Mouse (Mus musculus) limb, embryonic 14.5 days (tissue): ENCODE measurements around the gene Fbxl2. TPM values are rescaled to one million over a fixed set of nuclear protein-coding genes. Genes with fewer than 3 reads are reported as not detected.
"Not testable (repeated sequence)": the region's sequence is repeated elsewhere in the genome, so short reads cannot be mapped to it uniquely, and the experiment has no call there.

Experiments
- ATAC-seq: fragments of 200-750 bp; cut with Nextera tagmentation; 2 replicates; pipeline ENCODE4 v1.8.0; 2017; ENCODE audit warnings: low read depth, moderate number of reproducible peaks, moderate TSS enrichment; ENCODE audit not compliant: low FRiP score
- DNase-seq: peaks from one replicate; pipeline ENCODE4 v3.0.0-alpha.2; 2015; ENCODE audit warnings: low spot score
- H3K27ac ChIP-seq: fragments of 300-500 bp; sonication (generic); replicated peaks from 2 replicates; pipeline ENCODE4 v1.5.1; 2014; ENCODE audit warnings: low read depth, mild to moderate bottlenecking, low read length, moderate library complexity, mixed read lengths
- H3K27me3 ChIP-seq: fragments of 300-500 bp; sonication (generic); 2 replicates; pipeline ENCODE4 v1.6.1; 2014; ENCODE audit warnings: low read length, mixed read lengths; ENCODE audit not compliant: control insufficient read depth, insufficient read depth
- H3K36me3 ChIP-seq: fragments of 300-500 bp; sonication (generic); 2 replicates; pipeline ENCODE4 v1.6.1; 2014; ENCODE audit warnings: mild to moderate bottlenecking, low read length, moderate library complexity, mixed read lengths; ENCODE audit not compliant: control insufficient read depth, insufficient read depth
- H3K4me1 ChIP-seq: fragments of 300-500 bp; sonication (generic); 2 replicates; pipeline ENCODE4 v1.6.1; 2014; ENCODE audit warnings: antibody characterized with exemption, low read length, mixed read lengths; ENCODE audit not compliant: control insufficient read depth, insufficient read depth
- H3K4me2 ChIP-seq: fragments of 300-500 bp; sonication (generic); replicated peaks from 2 replicates; pipeline ENCODE4 v1.6.1; 2014; ENCODE audit warnings: low read depth, mild to moderate bottlenecking, low read length, moderate library complexity; ENCODE audit not compliant: severe bottlenecking
- H3K4me3 ChIP-seq: fragments of 300-500 bp; sonication (generic); replicated peaks from 2 replicates; pipeline ENCODE4 v1.5.1; 2014; ENCODE audit warnings: low read length
- H3K9ac ChIP-seq: fragments of 300-500 bp; sonication (generic); 2 replicates; pipeline ENCODE4 v1.6.1; 2014; ENCODE audit warnings: mild to moderate bottlenecking, low read depth, low read length, moderate library complexity; ENCODE audit not compliant: severe bottlenecking
- H3K9me3 ChIP-seq: fragments of 300-500 bp; sonication (generic); 2 replicates; pipeline ENCODE4 v1.6.1; 2016; ENCODE audit warnings: low read length; ENCODE audit not compliant: control insufficient read depth
- POLR2A ChIP-seq: fragments of 200-500 bp; IDR thresholded peaks from 2 replicates; pipeline ENCODE4 v1.8.0; 2012; ENCODE audit warnings: inconsistent platforms, mild to moderate bottlenecking, moderate library complexity, borderline replicate concordance; ENCODE audit not compliant: insufficient read depth, insufficient read length; ENCODE audit errors: extremely low read depth
- WGBS: fragments of 180-500 bp; shearing (Covaris S2); extraction: QIAGEN DNeasy Blood & Tissue Kit; methylation state at CpG from one replicate; pipeline ENCODE4 v1.1.7; 2014; 5-methylcytosine and 5-hydroxymethylcytosine counted together
- polyA plus RNA-seq, 2 experiments: library from polyadenylated mRNA; depleted of rRNA in 1 of 2; stranded (reverse) in 1 of 2; unstranded in 1 of 2; fragments of >200 nt; fragmentation: Nextera tagmentation in 1 of 2; extraction: Ambion mirVana in 1 of 2; gene quantifications; 2 replicates each; pipeline versions ENCODE4 v1.2.1 to v1.2.3; 2012 to 2014

Gene Fbxl2
- 8.3 and 11.7 TPM in 2 replicates for polyA plus RNA-seq (2012; rRNA removed)
- polyA plus RNA-seq (2014; fragmentation: Nextera tagmentation; extraction: Ambion mirVana): 4.2 and 4.6 TPM in 2 replicates

DNA sequence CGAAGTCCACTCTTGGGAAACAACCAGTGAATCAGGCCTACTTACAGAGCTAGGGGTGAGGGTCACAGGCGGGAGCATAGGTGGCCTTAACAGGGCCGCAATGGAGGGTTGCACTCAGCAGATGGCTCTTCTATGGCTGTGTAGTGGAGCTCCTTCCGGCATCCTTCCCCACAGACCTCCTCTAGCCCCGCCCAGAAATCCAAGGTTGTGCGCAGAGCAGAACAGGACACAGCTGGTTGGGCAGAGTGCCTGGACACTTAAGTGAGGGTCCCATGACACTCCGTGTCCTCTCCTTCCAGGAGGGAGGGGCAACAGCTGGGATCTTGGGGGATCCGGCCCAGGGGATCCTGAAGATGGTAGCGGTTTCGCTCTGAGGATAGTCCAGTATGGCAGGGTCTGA is at the start of gene Fbxl2:
Gene Fbxl2 (minus strand): TSS at position 164 of the 400 bp plus-strand sequence.
- Histone ChIP-seq H3K27me3 (no peaks in the 10 kb centered on the region), H3K27ac (no peak within 1 kb of the TSS), H3K36me3 (no peaks in the 10 kb centered on the region), H3K4me1 (no peaks in the 10 kb centered on the region), H3K4me3 (no peak within 1 kb of the TSS), H3K9ac (no peak within 1 kb of the TSS), H3K4me2 (no peak within 1 kb of the TSS), H3K9me3 (no peaks in the 10 kb centered on the region)
- ATAC-seq (no peak), DNase-seq (no peak)
- 81% methylated on average over 10 of the region's 10 CpGs for WGBS
- no peak for TF ChIP-seq POLR2A

DNA sequence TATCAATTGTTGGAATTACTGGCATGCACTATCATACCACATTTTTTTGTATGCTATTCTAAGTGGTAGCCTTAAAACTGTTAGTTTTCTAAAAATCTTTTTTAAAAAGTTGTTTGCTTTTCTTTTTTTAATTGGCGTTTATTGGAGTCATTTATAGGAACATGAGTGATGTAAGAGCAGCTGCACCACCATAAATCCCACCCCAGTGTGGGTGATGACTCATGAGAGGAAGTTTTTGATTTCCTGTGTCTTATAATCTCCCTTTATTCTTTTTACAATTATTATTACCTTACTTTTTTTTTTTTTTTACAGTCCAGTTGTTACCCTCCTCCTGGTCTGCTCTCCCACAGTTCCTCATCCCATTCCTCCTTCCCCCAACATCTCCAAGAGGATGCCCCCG is 48.9 kb upstream of the Fbxl2 start:
- ATAC-seq: no peak
- 88% methylated on average over 2 of the region's 2 CpGs for WGBS

DNA sequence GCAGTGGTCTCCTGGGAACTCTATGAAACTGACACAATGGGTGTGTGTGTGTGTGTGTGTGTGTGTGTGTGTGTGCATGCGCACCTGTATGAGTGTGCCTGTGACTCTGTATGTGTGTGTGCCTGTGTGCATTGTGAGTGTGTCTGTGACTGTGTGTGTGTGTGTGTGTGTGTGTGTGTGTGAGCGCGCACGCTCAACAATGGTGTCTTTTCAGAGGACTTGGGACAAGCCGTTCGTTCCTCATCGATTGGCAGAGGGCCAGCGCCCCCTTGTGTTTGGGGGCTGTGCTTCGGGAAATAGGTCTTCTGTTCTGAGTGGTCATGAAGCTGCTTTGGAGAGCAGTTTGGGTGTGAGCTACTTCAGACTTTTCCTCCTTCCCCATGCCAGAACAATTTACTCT is 46.2 kb upstream of the Fbxl2 start:
- not testable (repeated sequence) for H3K36me3 ChIP-seq, H3K9ac ChIP-seq, H3K27ac ChIP-seq, H3K4me3 ChIP-seq, H3K9me3 ChIP-seq, ATAC-seq, DNase-seq, H3K4me2 ChIP-seq, H3K4me1 ChIP-seq, H3K27me3 ChIP-seq
- WGBS: 18% methylated on average over 9 of the region's 9 CpGs

More for the DNA sequence above, 48.9 kb upstream of the Fbxl2 start:
- Histone ChIP-seq H3K9ac (no peak overlapping the region), H3K4me1 (no peaks in the 10 kb centered on the region), H3K27ac (no peak overlapping the region), H3K27me3 (no peaks in the 10 kb centered on the region), H3K9me3 (no peaks in the 10 kb centered on the region), H3K4me3 (no peak overlapping the region), H3K4me2 (no peak overlapping the region), H3K36me3 (no peaks in the 10 kb centered on the region)
- no peak for TF ChIP-seq POLR2A
- no peak for DNase-seq

DNA sequence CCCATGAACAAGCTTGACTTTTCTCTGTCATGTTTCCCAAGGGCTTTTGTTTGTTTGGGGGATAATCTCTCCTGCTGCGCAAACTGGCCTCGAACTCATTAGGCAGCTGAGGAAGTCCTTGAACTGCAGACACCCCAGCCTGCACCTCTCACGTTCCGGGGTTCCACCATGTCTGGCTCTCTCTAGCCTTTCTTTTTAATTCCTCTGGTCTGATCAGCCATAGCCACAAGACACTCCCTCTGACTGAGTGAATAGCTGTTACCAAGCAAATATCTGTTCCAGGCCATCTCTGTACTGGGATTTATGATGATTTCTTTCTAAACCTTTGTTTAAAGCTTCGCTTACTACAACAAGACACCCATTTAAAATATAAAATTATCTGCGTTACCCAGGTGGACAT is 42.9 kb upstream of the Fbxl2 start:
- not testable (repeated sequence) for ATAC-seq, H3K4me3 ChIP-seq, H3K9ac ChIP-seq, H3K27me3 ChIP-seq, H3K4me2 ChIP-seq, DNase-seq, H3K4me1 ChIP-seq, H3K27ac ChIP-seq, H3K9me3 ChIP-seq, H3K36me3 ChIP-seq
- WGBS: 89% methylated on average over 6 of the region's 6 CpGs

DNA sequence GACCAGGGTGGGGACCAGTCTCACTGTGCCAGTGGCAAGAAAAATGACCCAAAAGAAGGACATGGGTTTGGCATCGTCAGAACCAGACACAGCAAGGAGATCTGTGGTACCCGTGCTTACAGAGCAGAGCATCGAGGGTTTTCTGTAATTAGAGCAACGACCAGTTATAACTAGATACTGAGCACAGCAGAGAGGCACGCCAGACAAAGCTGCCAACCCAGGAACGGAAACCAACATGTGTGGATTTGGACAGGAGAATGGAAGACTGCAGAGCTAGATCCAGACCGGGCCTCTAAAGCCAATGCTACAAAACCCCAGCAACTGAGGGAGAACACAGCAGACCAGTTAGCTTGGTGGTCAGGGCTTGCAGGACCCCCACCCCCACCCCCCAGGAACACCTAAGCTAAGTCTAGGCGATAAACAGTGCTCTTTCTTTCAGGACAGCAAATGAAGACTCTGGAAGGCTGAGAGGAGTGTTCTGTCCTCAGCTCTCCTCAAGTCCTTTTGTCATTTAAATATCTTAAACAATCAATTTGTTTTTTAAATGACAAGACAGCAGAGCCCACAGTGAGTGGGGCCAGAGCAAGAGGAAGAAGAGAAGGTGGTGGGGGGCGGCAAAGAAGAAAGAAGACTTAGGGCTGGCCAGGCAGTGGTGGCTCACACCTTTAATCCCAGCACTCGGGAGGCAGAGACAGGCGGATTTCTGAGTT is 41.3 kb upstream of the Fbxl2 start:
- Histone ChIP-seq H3K9ac (no peak overlapping the region), H3K4me3 (no peak overlapping the region), H3K9me3 (no peaks in the 10 kb centered on the region), H3K27me3 (no peaks in the 10 kb centered on the region), H3K4me2 (no peak overlapping the region), H3K27ac (no peak overlapping the region), H3K4me1 (no peaks in the 10 kb centered on the region), H3K36me3 (no peaks in the 10 kb centered on the region)
- no peak for DNase-seq
- no peak for ATAC-seq
- WGBS: 75% methylated on average over 11 of the region's 11 CpGs
- TF ChIP-seq POLR2A: no peak

DNA sequence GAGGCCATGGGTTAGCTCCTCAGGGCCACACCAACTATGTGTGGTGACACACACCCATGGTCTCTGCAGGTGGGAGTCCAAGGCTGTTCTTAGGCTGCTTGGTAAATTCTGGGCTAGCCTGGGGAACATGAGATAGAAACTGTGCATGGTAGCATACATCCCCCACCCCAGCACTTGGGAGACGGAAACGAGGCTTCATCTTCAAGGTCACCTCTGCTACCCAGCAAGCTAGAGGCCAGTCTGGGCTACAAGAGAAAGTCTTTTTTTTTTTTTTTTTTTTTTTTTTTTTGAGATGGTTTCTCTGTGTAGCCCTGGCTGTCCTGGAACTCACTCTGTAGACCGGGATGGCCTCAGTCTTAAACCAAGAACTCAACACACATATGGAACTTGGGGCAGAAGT is 40.4 kb upstream of the Fbxl2 start:
- 79% methylated on average over 3 of the region's 3 CpGs for WGBS
- Histone ChIP-seq H3K4me1 (no peaks in the 10 kb centered on the region), H3K36me3 (no peaks in the 10 kb centered on the region), H3K27ac (no peak overlapping the region), H3K9ac (no peak overlapping the region), H3K27me3 (no peaks in the 10 kb centered on the region), H3K4me2 (no peak overlapping the region), H3K4me3 (no peak overlapping the region), H3K9me3 (no peaks in the 10 kb centered on the region)
- TF ChIP-seq POLR2A: no peak
- DNase-seq (no peak), ATAC-seq (no peak)
